Mouse (Mus musculus) gastrocnemius, postnatal 14 days (tissue): Measurements from ENCODE around the gene Kcnc3. TPM values are rescaled to one million over a fixed set of nuclear protein-coding genes. Genes with fewer than 3 reads are reported as not detected.

Experiments used
- DNase-seq: peaks from one replicate; pipeline ENCODE4 v3.0.0; 2021; ENCODE audit warnings: mixed read lengths
- intact Hi-C: fragments of 180-260 bp; cut with DNase I; formaldehyde crosslinking; loops from one replicate; pipeline ENCODE4 v1.15.1; 2025; ENCODE audit warnings: low total_unique reads
- total RNA-seq, 2 experiments: library from RNA; stranded (reverse); gene quantifications; 2 replicates each; pipeline ENCODE4 v1.2.3; 2021

Kcnc3 gene
- total RNA-seq, 2 experiments from 2014 or later, result 2.9 to 3.1 TPM

- DNase-seq, result no peak
- intact Hi-C loops, result no loop called here
Observed at GRCm38 (mm10) chr7:44615987-44616386, 25.5 kb downstream of the Kcnc3 start.

- intact Hi-C loops, result no loop called here
- DNase-seq, result no peak
Observed at GRCm38 (mm10) chr7:44617059-44617458, 26.6 kb downstream of the Kcnc3 start.

- intact Hi-C loops, result no loop called here
Observed at GRCm38 (mm10) chr7:44623714-44624542, 33.5 kb downstream of the Kcnc3 start.

GRCm38 (mm10) chr7:44624543-44624826 lies 34.0 kb downstream of the Kcnc3 start:
- intact Hi-C loops, result no loop called here
- DNase-seq, result no peak

More at GRCm38 (mm10) chr7:44623714-44624542, 33.5 kb downstream of the Kcnc3 start:
- DNase-seq, result no peak

GRCm38 (mm10) chr7:44624828-44625227 lies 34.4 kb downstream of the Kcnc3 start:
- intact Hi-C loops, result no loop called here
- no peak for DNase-seq

GRCm38 (mm10) chr7:44625241-44626067 lies 35.0 kb downstream of the Kcnc3 start:
- DNase-seq, result no peak
- intact Hi-C loops, result no loop called here

- intact Hi-C loops, result no loop called here
- no peak for DNase-seq
Observed at GRCm38 (mm10) chr7:44626068-44626385, 35.6 kb downstream of the Kcnc3 start.

GRCm38 (mm10) chr7:44626966-44627365 lies 36.5 kb downstream of the Kcnc3 start:
- DNase-seq, result no peak
- intact Hi-C loops, result no loop called here

GRCm38 (mm10) chr7:44628402-44629034 lies 38.1 kb downstream of the Kcnc3 start:
- DNase-seq, result no peak
- intact Hi-C loops, result no loop called here

- DNase-seq, result no peak
- intact Hi-C loops, result no loop called here
Observed at GRCm38 (mm10) chr7:44630437-44630836, 40.0 kb downstream of the Kcnc3 start.

GRCm38 (mm10) chr7:44632676-44633075 lies 42.2 kb downstream of the Kcnc3 start:
- no peak for DNase-seq
- intact Hi-C loops, result no loop called here

GRCm38 (mm10) chr7:44633407-44633806 lies 42.9 kb downstream of the Kcnc3 start:
- intact Hi-C loops, result no loop called here
- peak; percentile 35 for DNase-seq

- intact Hi-C loops, result no loop called here
- DNase-seq, result no peak
Observed at GRCm38 (mm10) chr7:44636684-44637083, 46.2 kb downstream of the Kcnc3 start.

GRCm38 (mm10) chr7:44638663-44639062 lies 48.2 kb downstream of the Kcnc3 start:
- intact Hi-C loops, result no loop called here

GRCm38 (mm10) chr7:44640843-44641605 lies 50.6 kb downstream of the Kcnc3 start:
- no peak for DNase-seq
- intact Hi-C loops, result no loop called here

More at GRCm38 (mm10) chr7:44638663-44639062, 48.2 kb downstream of the Kcnc3 start:
- no peak for DNase-seq

- DNase-seq, result no peak
- intact Hi-C loops, result no loop called here
Observed at GRCm38 (mm10) chr7:44641887-44642286, 51.4 kb downstream of the Kcnc3 start.

GRCm38 (mm10) chr7:44645256-44645655 lies 54.8 kb downstream of the Kcnc3 start:
- intact Hi-C loops, result no loop called here

GRCm38 (mm10) chr7:44645951-44646350 lies 55.5 kb downstream of the Kcnc3 start:
- intact Hi-C loops, result no loop called here

More at GRCm38 (mm10) chr7:44645256-44645655, 54.8 kb downstream of the Kcnc3 start:
- DNase-seq, result no peak

GRCm38 (mm10) chr7:44647042-44647724 lies 56.7 kb downstream of the Kcnc3 start:
- peak; percentile 69 for DNase-seq
- intact Hi-C loops, result no loop called here

More at GRCm38 (mm10) chr7:44645951-44646350, 55.5 kb downstream of the Kcnc3 start:
- DNase-seq, result no peak
